Mouse (Mus musculus) bone marrow, adult 2 months (tissue): ENCODE measurements at regions not wholly inside any gene's neighbourhood (a gene's known extent, or its start where the extent isn't known, plus 50 kb on each side); places are given as distances from the start of the nearest gene placed in this dataset.

Source experiments
- CTCF ChIP-seq: fragments of 200-500 bp; IDR thresholded peaks from 2 replicates; pipeline ENCODE4 v1.5.1; 2011; ENCODE audit warnings: low read length, control low read depth; ENCODE audit not compliant: control insufficient read depth, insufficient read depth
- POLR2A ChIP-seq: fragments of 200-500 bp; IDR thresholded peaks from 2 replicates; pipeline ENCODE4 v1.6.1; 2011; ENCODE audit warnings: low read depth, mild to moderate bottlenecking, control low read depth, low read length, borderline replicate concordance; ENCODE audit not compliant: control insufficient read depth

DNA sequence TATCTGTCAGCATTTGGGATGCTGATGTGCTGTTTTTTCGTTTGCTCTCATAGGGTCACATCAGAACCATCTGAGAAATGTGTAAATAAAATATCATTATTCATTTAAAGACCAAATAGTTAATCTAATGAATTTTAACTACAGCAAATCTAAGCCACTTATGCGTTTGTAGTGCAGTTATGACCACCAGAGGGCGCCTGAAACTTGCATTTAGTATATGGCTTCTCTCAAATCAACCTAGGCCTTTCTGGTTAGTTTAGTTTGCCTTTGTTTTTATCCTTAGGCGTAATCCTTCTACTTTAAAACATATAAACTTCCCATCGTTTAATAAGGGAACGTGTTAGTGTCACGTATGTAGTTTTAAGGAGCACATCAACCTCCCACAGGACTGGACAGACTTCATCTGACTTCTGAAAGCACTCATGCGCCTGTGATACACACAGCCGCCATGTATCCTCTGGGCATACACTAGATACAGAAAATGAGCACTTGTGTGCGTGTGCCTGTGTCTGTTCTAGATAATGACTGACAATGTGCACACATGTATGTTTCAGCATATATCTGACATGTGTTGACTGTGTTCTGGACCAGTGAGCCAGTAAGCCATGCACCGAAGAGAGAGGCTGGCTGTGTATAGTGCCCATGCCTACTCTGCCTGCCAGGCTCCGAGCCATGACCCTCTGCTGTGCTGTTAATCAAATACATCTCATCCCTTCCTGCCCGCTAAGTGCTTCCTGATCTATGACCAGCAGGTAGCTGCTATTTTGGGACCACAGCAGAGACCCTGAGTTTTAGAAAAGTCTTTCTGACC lies 169.4 kb downstream of the Thbs2 start:
- TF ChIP-seq POLR2A (no peak), CTCF (no peak)
